Mouse (Mus musculus): ENCODE measurements around the gene Nup98. TPM values are rescaled to one million over a fixed set of nuclear protein-coding genes. Genes with fewer than 3 reads are reported as not detected.

The Nup98 gene
- polyA plus RNA-seq, 1 experiment from 2014 or later: 25.7 TPM

- Histone ChIP-seq H3K36me3 (ENCODE audit: control insufficient read depth, insufficient read depth) (no peaks in the 10 kb centered on the region), H3K27me3 (replicated peaks; ENCODE audit: control insufficient read depth, insufficient read depth, low read length) (no peaks in the 10 kb centered on the region), H3K4me2 (ENCODE audit: low read length) (no peak within 1 kb of the TSS), H3K4me1 (replicated peaks; ENCODE audit: control insufficient read depth, insufficient read depth, low read length) (peaks cover 3% of the 10 kb centered on the region; the same call in 1 of the 2 replicates), H3K27ac (ENCODE audit: low read length) (no peak within 1 kb of the TSS), H3K4me3 (replicated peaks; ENCODE audit: low read length) (no peak within 1 kb of the TSS), H3K9me3 (ENCODE audit: control insufficient read depth, low read length) (no peaks in the 10 kb centered on the region), H3K9ac (replicated peaks; ENCODE audit: low read depth, low read length) (no peak within 1 kb of the TSS)
- 83% methylated on average over 7 of the region's 7 CpGs for WGBS
- ATAC-seq: no peak
Measured at GRCm38 (mm10) chr7:102109171-102109570, 100.8 kb downstream of the Nup98 start, which contains the start of gene Art5. Art5 (minus strand) TSS chr7:102109489.

GRCm38 (mm10) chr7:102108206-102108605 is 101.8 kb downstream of the Nup98 start:
- Histone ChIP-seq H3K27me3 (replicated peaks; ENCODE audit: control insufficient read depth, insufficient read depth, low read length) (no peaks in the 10 kb centered on the region), H3K9ac (replicated peaks; ENCODE audit: low read depth, low read length) (no peak overlapping the region), H3K36me3 (ENCODE audit: control insufficient read depth, insufficient read depth) (no peaks in the 10 kb centered on the region), H3K27ac (ENCODE audit: low read length) (no peak overlapping the region), H3K4me1 (replicated peaks; ENCODE audit: control insufficient read depth, insufficient read depth, low read length) (peaks cover 3% of the 10 kb centered on the region; the same call in 1 of the 2 replicates), H3K9me3 (ENCODE audit: control insufficient read depth, low read length) (no peaks in the 10 kb centered on the region), H3K4me2 (ENCODE audit: low read length) (no peak overlapping the region), H3K4me3 (replicated peaks; ENCODE audit: low read length) (no peak overlapping the region)
- 95% methylated on average over 1 of the region's 1 CpGs for WGBS
- no peak for ATAC-seq

DNA sequence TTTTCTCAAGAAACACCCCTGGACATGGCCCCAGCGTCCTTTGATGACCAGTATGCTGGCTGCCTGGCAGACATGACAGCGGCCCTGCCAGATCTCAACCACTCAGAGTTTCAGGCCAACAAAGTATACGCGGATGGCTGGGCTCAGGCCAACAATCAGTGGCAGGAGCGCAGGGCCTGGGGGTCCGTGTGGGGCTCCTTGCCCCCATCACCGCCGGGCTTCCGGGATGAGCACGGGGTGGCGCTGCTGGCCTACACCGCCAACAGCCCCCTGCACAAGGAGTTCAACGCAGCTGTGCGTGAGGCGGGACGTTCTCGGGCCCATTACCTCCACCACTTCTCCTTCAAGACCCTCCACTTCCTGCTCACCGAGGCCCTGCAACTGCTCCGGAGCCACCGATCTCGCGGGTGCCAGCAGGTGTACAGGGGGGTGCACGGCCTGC is 103.3 kb downstream of the Nup98 start:
- no peaks in the 10 kb centered on the region for H3K9me3 ChIP-seq (ENCODE audit: control insufficient read depth, low read length)
- H3K4me2 ChIP-seq (ENCODE audit: low read length): peak overlapping the region; percentile 42
- H3K36me3 ChIP-seq (ENCODE audit: control insufficient read depth, insufficient read depth): no peaks in the 10 kb centered on the region
- WGBS: 17% methylated on average over 23 of the region's 23 CpGs
- peak; percentile 33 for ATAC-seq
- peak overlapping the region; percentile 7; the same call in 1 of the 2 replicates for H3K9ac ChIP-seq (replicated peaks; ENCODE audit: low read depth, low read length)
- H3K27ac ChIP-seq (ENCODE audit: low read length): no peak overlapping the region
- no peaks in the 10 kb centered on the region for H3K27me3 ChIP-seq (replicated peaks; ENCODE audit: control insufficient read depth, insufficient read depth, low read length)
- H3K4me1 ChIP-seq (replicated peaks; ENCODE audit: control insufficient read depth, insufficient read depth, low read length): peaks cover 3% of the 10 kb centered on the region; the same call in 1 of the 2 replicates
- peak overlapping the region; percentile 21; the same call in 1 of the 2 replicates for H3K4me3 ChIP-seq (replicated peaks; ENCODE audit: low read length)

GRCm38 (mm10) chr7:102104126-102104525 is 105.8 kb downstream of the Nup98 start:
- Histone ChIP-seq H3K4me3 (replicated peaks; ENCODE audit: low read length) (no peak overlapping the region), H3K27me3 (replicated peaks; ENCODE audit: control insufficient read depth, insufficient read depth, low read length) (no peaks in the 10 kb centered on the region), H3K9me3 (ENCODE audit: control insufficient read depth, low read length) (no peaks in the 10 kb centered on the region), H3K4me1 (replicated peaks; ENCODE audit: control insufficient read depth, insufficient read depth, low read length) (peaks cover 11% of the 10 kb centered on the region), H3K4me2 (ENCODE audit: low read length) (no peak overlapping the region), H3K9ac (replicated peaks; ENCODE audit: low read depth, low read length) (no peak overlapping the region), H3K27ac (ENCODE audit: low read length) (no peak overlapping the region), H3K36me3 (ENCODE audit: control insufficient read depth, insufficient read depth) (no peaks in the 10 kb centered on the region)
- WGBS: 74% methylated on average over 5 of the region's 5 CpGs
- ATAC-seq: no peak

DNA sequence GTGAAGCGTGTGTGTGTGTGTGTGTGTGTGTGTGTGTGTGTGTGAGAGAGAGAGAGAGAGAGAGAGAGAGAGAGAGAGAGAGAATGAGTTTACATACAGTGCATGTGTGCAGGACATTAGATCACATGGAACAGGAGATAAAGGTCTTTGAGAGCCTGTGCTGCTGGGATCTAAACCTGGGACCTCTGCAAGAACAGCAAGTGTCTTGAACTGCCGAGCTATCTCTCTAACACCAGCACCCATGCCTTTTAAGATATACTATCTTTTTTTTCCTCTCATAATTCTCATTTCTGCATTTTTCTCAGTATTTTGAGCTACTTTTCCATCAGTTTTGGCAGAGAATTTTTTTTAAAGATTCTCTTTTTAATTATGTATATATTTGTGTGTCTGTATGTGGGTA is 106.4 kb downstream of the Nup98 start:
- Histone ChIP-seq H3K4me3 (replicated peaks; ENCODE audit: low read length) (no peak overlapping the region), H3K4me2 (ENCODE audit: low read length) (no peak overlapping the region), H3K36me3 (ENCODE audit: control insufficient read depth, insufficient read depth) (no peaks in the 10 kb centered on the region), H3K27ac (ENCODE audit: low read length) (no peak overlapping the region), H3K27me3 (replicated peaks; ENCODE audit: control insufficient read depth, insufficient read depth, low read length) (no peaks in the 10 kb centered on the region), H3K9ac (replicated peaks; ENCODE audit: low read depth, low read length) (no peak overlapping the region), H3K4me1 (replicated peaks; ENCODE audit: control insufficient read depth, insufficient read depth, low read length) (peaks cover 11% of the 10 kb centered on the region), H3K9me3 (ENCODE audit: control insufficient read depth, low read length) (no peaks in the 10 kb centered on the region)
- 83% methylated on average over 2 of the region's 2 CpGs for WGBS
- no peak for ATAC-seq

- H3K27me3 ChIP-seq (replicated peaks; ENCODE audit: control insufficient read depth, insufficient read depth, low read length): no peaks in the 10 kb centered on the region
- no peak for ATAC-seq
- no peak overlapping the region for H3K4me3 ChIP-seq (replicated peaks; ENCODE audit: low read length)
- H3K4me2 ChIP-seq (ENCODE audit: low read length): no peak overlapping the region
- H3K9ac ChIP-seq (replicated peaks; ENCODE audit: low read depth, low read length): no peak overlapping the region
- H3K36me3 ChIP-seq (ENCODE audit: control insufficient read depth, insufficient read depth): no peaks in the 10 kb centered on the region
- H3K27ac ChIP-seq (ENCODE audit: low read length): no peak overlapping the region
- H3K4me1 ChIP-seq (replicated peaks; ENCODE audit: control insufficient read depth, insufficient read depth, low read length): peaks cover 11% of the 10 kb centered on the region
- 41% methylated on average over 6 of the region's 6 CpGs for WGBS
- H3K9me3 ChIP-seq (ENCODE audit: control insufficient read depth, low read length): no peaks in the 10 kb centered on the region
Measured at GRCm38 (mm10) chr7:102102696-102103095, 107.3 kb downstream of the Nup98 start.

- WGBS: 42% methylated on average over 8 of the region's 8 CpGs
- Histone ChIP-seq H3K27me3 (replicated peaks; ENCODE audit: control insufficient read depth, insufficient read depth, low read length) (no peaks in the 10 kb centered on the region), H3K4me1 (replicated peaks; ENCODE audit: control insufficient read depth, insufficient read depth, low read length) (peaks cover 11% of the 10 kb centered on the region), H3K27ac (ENCODE audit: low read length) (no peak overlapping the region), H3K36me3 (ENCODE audit: control insufficient read depth, insufficient read depth) (no peaks in the 10 kb centered on the region), H3K4me3 (replicated peaks; ENCODE audit: low read length) (no peak overlapping the region), H3K4me2 (ENCODE audit: low read length) (no peak overlapping the region), H3K9ac (replicated peaks; ENCODE audit: low read depth, low read length) (no peak overlapping the region), H3K9me3 (ENCODE audit: control insufficient read depth, low read length) (no peaks in the 10 kb centered on the region)
- ATAC-seq: no peak
Measured at GRCm38 (mm10) chr7:102102241-102102640, 107.7 kb downstream of the Nup98 start.

- no peak within 1 kb of the TSS for H3K4me2 ChIP-seq (ENCODE audit: low read length)
- H3K27me3 ChIP-seq (replicated peaks; ENCODE audit: control insufficient read depth, insufficient read depth, low read length): no peaks in the 10 kb centered on the region
- ATAC-seq: no peak
- no peak within 1 kb of the TSS for H3K9ac ChIP-seq (replicated peaks; ENCODE audit: low read depth, low read length)
- peaks cover 8% of the 10 kb centered on the region for H3K4me1 ChIP-seq (replicated peaks; ENCODE audit: control insufficient read depth, insufficient read depth, low read length)
- 43% methylated on average over 5 of the region's 5 CpGs for WGBS
- no peaks in the 10 kb centered on the region for H3K9me3 ChIP-seq (ENCODE audit: control insufficient read depth, low read length)
- H3K27ac ChIP-seq (ENCODE audit: low read length): no peak within 1 kb of the TSS
- no peaks in the 10 kb centered on the region for H3K36me3 ChIP-seq (ENCODE audit: control insufficient read depth, insufficient read depth)
- H3K4me3 ChIP-seq (replicated peaks; ENCODE audit: low read length): no peak within 1 kb of the TSS
Measured at GRCm38 (mm10) chr7:102101487-102101886, 108.5 kb downstream of the Nup98 start, which contains the start of gene Art1. Art1 (plus strand) TSS chr7:102101743.

DNA sequence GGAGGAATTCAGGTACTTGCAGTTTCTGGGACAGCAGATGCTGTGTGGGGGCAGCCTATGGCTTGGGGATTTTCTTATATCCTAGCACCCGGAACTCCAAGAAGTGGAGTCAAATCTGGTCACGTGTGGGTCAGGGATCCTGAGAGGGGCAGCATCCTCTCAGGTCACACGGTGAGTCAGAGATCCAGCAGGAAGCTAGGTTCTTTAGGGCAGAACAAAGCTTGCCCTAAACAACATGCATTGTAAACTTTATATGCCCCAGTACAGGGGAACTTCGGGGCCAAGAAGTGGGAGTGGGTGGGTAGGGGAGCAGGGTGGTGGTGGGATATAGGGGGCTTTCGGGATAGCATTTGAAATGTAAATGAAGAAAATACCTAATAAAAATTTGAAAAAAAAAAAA is 109.1 kb downstream of the Nup98 start:
- H3K4me3 ChIP-seq (replicated peaks; ENCODE audit: low read length): no peak overlapping the region
- no peak overlapping the region for H3K4me2 ChIP-seq (ENCODE audit: low read length)
- H3K36me3 ChIP-seq (ENCODE audit: control insufficient read depth, insufficient read depth): no peaks in the 10 kb centered on the region
- H3K9ac ChIP-seq (replicated peaks; ENCODE audit: low read depth, low read length): no peak overlapping the region
- no peak for ATAC-seq
- H3K9me3 ChIP-seq (ENCODE audit: control insufficient read depth, low read length): no peaks in the 10 kb centered on the region
- 66% methylated on average over 5 of the region's 5 CpGs for WGBS
- H3K27ac ChIP-seq (ENCODE audit: low read length): no peak overlapping the region
- peaks cover 8% of the 10 kb centered on the region for H3K4me1 ChIP-seq (replicated peaks; ENCODE audit: control insufficient read depth, insufficient read depth, low read length)
- no peaks in the 10 kb centered on the region for H3K27me3 ChIP-seq (replicated peaks; ENCODE audit: control insufficient read depth, insufficient read depth, low read length)

All from forebrain, embryonic 16.5 days (tissue).